Mouse (Mus musculus): Measurements from ENCODE around the gene Olfr643. TPM values are rescaled to one million over a fixed set of nuclear protein-coding genes. Genes with fewer than 3 reads are reported as not detected.

Olfr643 gene
- not detected in 2 replicates for polyA plus RNA-seq (2012; rRNA removed)

GRCm38 (mm10) chr7:104137305-104137704 lies at the start of gene Olfr643:
Gene Olfr643 (minus strand): TSS chr7:104137405.

DNA sequence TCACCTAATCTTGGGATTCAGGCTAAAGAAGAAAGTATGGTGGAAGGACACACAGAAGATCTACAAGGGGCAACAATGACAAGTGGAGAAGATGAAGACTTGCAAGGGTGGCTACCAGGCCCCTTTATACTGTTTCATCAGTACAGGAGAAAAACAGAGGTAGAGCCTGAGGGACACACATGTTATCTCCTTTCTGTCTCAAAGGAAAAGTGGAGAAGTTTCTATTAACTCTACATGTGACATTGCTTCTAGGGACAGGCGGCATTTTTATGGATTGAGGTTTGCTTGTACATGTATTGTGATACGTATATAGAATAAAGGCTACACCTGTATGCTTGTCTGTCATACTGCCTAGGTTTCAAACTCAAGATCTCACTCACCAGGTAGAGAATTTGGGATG lies 46.1 kb upstream of the Olfr643 start, which contains the start of gene Olfr648:
Gene Olfr648 (minus strand): TSS at position 101 of the 400 bp plus-strand sequence.

DNA sequence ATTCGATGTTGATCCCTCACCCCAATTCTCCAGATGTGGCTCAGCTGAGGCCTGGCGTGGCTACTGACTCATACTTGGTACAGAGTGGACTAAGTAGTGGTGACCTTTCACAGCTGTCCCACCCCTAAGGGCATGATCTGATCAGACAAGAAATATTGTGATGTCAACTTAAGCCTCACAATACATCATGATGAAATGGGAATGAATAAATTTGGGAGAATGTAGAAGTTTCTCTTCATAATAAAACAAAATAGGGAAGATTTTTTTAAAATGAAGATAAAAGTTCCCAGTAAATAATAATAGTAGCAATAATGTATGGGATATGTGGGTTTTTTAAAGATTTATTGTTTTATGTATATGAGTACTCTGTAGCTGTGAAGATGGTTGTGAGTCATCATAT lies 13.3 kb upstream of the Olfr643 start, which contains the start of gene Ubqlnl:
Gene Ubqlnl (minus strand): TSS at position 101 of the 400 bp plus-strand sequence.

DNA sequence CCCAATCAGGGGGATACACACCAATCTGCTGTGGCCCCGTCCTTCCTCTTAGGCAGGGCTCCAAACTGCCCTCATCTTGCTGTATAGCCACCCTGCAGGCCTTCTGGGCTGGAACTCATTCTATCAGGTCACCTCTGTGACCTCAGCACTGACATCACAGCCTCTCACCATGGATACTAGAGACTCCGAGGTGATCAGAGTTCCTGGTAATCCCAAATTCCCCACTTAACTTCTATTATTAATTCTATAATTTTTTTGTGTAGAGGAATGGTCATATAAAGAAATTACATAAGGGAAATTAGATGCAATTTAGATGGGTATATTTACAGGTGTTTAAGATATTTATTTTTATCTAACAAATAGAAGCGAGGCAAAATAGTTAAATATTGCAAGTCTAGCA lies 6.0 kb upstream of the Olfr643 start, which contains the start of gene Ubqln3:
Gene Ubqln3 (minus strand): TSS at position 101 of the 400 bp plus-strand sequence.

DNA sequence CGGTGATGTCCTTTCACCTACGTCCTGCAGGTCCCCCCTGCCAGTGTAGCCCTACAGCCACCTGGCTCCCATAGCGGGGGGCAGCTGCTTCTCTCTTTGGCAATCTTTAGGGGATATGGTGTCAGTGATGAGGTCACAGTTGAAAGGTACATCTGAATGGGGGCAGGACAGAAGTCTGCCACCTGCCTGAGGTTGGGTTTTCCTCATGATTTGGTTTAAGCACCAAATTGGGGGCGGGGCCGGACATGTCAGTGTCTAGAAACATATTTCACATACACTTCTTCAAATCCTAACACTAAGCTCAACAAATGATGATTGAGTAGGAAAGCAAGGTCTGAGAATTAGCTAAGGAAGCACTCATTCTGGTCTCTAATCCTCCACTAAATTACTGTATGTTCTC lies 7.5 kb downstream of the Olfr643 start, which contains the start of gene Ubqln5:
Gene Ubqln5 (minus strand): TSS at position 101 of the 400 bp plus-strand sequence.

DNA sequence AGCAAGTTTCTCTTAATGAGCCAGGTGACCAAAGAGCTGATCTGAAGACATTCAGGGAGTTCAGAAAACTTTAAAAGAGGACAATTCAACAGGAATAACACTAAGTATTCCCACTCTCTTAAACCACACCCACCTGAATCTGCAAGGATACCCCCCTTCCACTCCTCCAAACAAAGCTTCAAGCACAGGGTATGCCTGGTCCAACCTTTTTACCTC lies 32.5 kb downstream of the Olfr643 start, which contains the start of gene Olfr646:
Gene Olfr646 (plus strand): TSS at position 117 of the 216 bp plus-strand sequence.

GRCm38 (mm10) chr7:104085365-104085764 lies 51.8 kb downstream of the Olfr643 start, which contains the start of gene Olfr645:
Gene Olfr645 (minus strand): TSS chr7:104085465.

GRCm38 (mm10) chr7:104071769-104072168 lies 65.4 kb downstream of the Olfr643 start, which contains the start of gene Olfr644:
Gene Olfr644 (minus strand): TSS chr7:104071869.

DNA sequence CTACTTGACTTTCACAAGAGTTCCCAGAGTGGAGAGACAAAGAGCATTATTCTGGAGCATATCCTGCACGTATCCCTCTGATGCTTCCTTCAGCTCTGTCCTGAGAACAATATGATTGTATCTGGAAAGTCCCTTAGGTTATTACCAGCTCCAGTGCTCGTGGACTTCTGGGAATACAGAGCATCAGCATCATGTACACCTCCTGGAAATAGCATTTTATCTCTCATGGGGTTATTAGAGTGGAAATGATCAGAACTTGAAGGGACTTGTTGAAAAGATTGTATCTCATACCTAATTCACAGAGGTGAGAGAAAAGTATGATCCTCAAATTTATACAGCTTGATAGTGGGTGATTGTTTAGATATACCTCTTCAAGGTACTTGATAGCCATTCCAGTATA lies 75.9 kb downstream of the Olfr643 start, which contains the start of gene 4930516K23Rik:
Gene 4930516K23Rik (minus strand): TSS at position 101 of the 400 bp plus-strand sequence.

GRCm38 (mm10) chr7:104052566-104052965 lies 84.6 kb downstream of the Olfr643 start, which contains the start of gene Olfr642:
Gene Olfr642 (minus strand): TSS chr7:104052666.

GRCm38 (mm10) chr7:104035145-104035544 lies 102.1 kb downstream of the Olfr643 start, which contains the start of gene Olfr641:
Gene Olfr641 (plus strand): TSS chr7:104035445.

GRCm38 (mm10) chr7:104025473-104025872 lies 111.7 kb downstream of the Olfr643 start, which contains the start of gene Olfr640:
Gene Olfr640 (minus strand): TSS chr7:104025573.

GRCm38 (mm10) chr7:104017203-104017602 lies 120.0 kb downstream of the Olfr643 start, which contains the start of gene Olfr639:
Gene Olfr639 (minus strand): TSS chr7:104017303.

DNA sequence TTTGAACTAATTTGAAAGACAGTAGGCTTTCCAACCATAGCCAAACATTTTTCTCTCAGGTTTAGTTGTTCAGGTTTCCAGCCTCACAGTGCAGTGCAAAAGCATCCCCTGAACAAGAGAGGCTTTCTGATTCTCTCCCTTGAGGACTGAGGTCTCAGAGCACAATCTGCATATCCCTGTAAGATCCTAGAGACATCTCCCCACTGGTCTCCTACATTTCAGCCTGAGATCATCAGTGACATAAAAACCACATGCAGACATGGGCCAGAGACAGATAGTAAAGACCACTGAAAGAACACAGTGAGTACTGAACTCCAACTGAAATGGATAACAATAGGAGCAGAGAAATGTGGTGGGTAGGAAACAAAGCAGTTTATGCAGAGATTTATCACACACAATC lies 138.8 kb downstream of the Olfr643 start, which contains the start of gene Olfr638:
Gene Olfr638 (plus strand): TSS at position 301 of the 400 bp plus-strand sequence.

DNA sequence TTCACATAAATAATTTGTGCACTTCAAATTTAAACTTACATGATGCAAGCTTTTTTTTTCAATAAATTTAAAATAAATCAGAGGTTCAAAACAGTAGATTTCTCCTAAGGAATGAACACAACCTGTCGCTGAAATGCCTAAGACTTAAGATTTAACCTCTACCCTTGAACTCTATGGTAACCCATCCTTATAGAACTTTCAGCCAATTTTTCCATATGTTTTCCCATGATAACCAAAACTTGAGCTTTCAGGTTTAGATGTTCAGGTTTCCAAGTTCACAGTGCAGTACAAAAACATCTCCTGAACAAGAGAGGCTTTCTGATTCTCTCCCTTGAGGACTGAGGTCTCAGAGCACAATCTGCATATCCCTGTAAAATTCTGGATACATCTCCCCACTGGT lies 166.4 kb downstream of the Olfr643 start, which contains the start of gene Olfr635:
Gene Olfr635 (plus strand): TSS at position 301 of the 400 bp plus-strand sequence.

Other genes with a start within 250 kb of the Olfr643 start
- gene Olfr64, start 242.9 kb downstream of the Olfr643 start, polyA plus RNA-seq (2012; rRNA removed) = not detected in 2 replicates
- not detected in 2 replicates for gene Olfr65, start 233.9 kb downstream of the Olfr643 start, polyA plus RNA-seq (2012; rRNA removed)
- gene Olfr631, start 208.6 kb downstream of the Olfr643 start, polyA plus RNA-seq (2012; rRNA removed) = 0.45 and 0.77 TPM in 2 replicates
- 1.6 and 1.8 TPM in 2 replicates for gene Olfr632, start 203.1 kb downstream of the Olfr643 start, polyA plus RNA-seq (2012; rRNA removed)
- 0.02 and 0.09 TPM in 2 replicates for gene Olfr633, start 193.0 kb downstream of the Olfr643 start, polyA plus RNA-seq (2012; rRNA removed)
- gene Olfr635, start 166.3 kb downstream of the Olfr643 start, polyA plus RNA-seq (2012; rRNA removed) = under 0.01 TPM in 2 replicates
- 0.05 TPM in 2 replicates for gene Olfr638, start 138.7 kb downstream of the Olfr643 start, polyA plus RNA-seq (2012; rRNA removed)
- not detected in 2 replicates for gene Olfr639, start 120.1 kb downstream of the Olfr643 start, polyA plus RNA-seq (2012; rRNA removed)
- gene Olfr640, start 111.8 kb downstream of the Olfr643 start, polyA plus RNA-seq (2012; rRNA removed) = not detected in 2 replicates
- not detected in 2 replicates for gene Olfr641, start 102.0 kb downstream of the Olfr643 start, polyA plus RNA-seq (2012; rRNA removed)
- not detected in 2 replicates for gene Olfr642, start 84.7 kb downstream of the Olfr643 start, polyA plus RNA-seq (2012; rRNA removed)
- gene 4930516K23Rik, start 76.0 kb downstream of the Olfr643 start, polyA plus RNA-seq (2012; rRNA removed) = not detected in 2 replicates
- not detected in 2 replicates for gene Olfr644, start 65.5 kb downstream of the Olfr643 start, polyA plus RNA-seq (2012; rRNA removed)
- gene Olfr645, start 51.9 kb downstream of the Olfr643 start, polyA plus RNA-seq (2012; rRNA removed) = not detected in 2 replicates
- not detected in 2 replicates for gene Olfr646, start 32.5 kb downstream of the Olfr643 start, polyA plus RNA-seq (2012; rRNA removed)
- gene Ubqln5, start 7.6 kb downstream of the Olfr643 start, polyA plus RNA-seq (2012; rRNA removed) = not detected in 2 replicates
- gene Ubqln3, start 5.9 kb upstream of the Olfr643 start, polyA plus RNA-seq (2012; rRNA removed) = not detected in 2 replicates
- not detected in 2 replicates for gene Ubqlnl, start 13.2 kb upstream of the Olfr643 start, polyA plus RNA-seq (2012; rRNA removed)
- gene Olfm5, start 27.4 kb upstream of the Olfr643 start, polyA plus RNA-seq (2012; rRNA removed) = 0.01 TPM in 1 of 2 replicates, not detected in the other
- 0.03 and 0.06 TPM in 2 replicates for gene Olfr648, start 46.0 kb upstream of the Olfr643 start, polyA plus RNA-seq (2012; rRNA removed)
- gene Olfr649, start 58.6 kb upstream of the Olfr643 start, polyA plus RNA-seq (2012; rRNA removed) = not detected in 2 replicates
- gene Trim6, start 81.4 kb upstream of the Olfr643 start, polyA plus RNA-seq (2012; rRNA removed) = 0.59 and 0.62 TPM in 2 replicates
- 1.8 and 2.3 TPM in 2 replicates for gene Trim34a, start 107.1 kb upstream of the Olfr643 start, polyA plus RNA-seq (2012; rRNA removed)
- 0.26 and 0.39 TPM in 2 replicates for gene Trim5, start 150.7 kb upstream of the Olfr643 start, polyA plus RNA-seq (2012; rRNA removed)
- gene Trim12a, start 178.1 kb upstream of the Olfr643 start, polyA plus RNA-seq (2012; rRNA removed) = 3.5 and 3.7 TPM in 2 replicates
- 0.02 TPM in 1 of 2 replicates, not detected in the other for gene Trim34b, start 192.1 kb upstream of the Olfr643 start, polyA plus RNA-seq (2012; rRNA removed)
- 2.0 and 2.9 TPM in 2 replicates for gene Trim12c, start 216.0 kb upstream of the Olfr643 start, polyA plus RNA-seq (2012; rRNA removed)
- gene Trim30b, start 232.5 kb upstream of the Olfr643 start, polyA plus RNA-seq (2012; rRNA removed) = 0.15 and 0.23 TPM in 2 replicates